Mouse (Mus musculus) kidney, adult 8-10 months (tissue): ENCODE results near the gene Mmgt2.

ENCODE experiments used
- DNase-seq, 2 experiments: peaks; one replicate each; pipeline ENCODE4 v3.0.0; 2022

Mmgt2 gene

GRCm38 (mm10) chr11:62710657-62711056, 62.2 kb downstream of the Mmgt2 start:
- no peak for DNase-seq
